Mouse (Mus musculus) right cerebral cortex, adult 18-20 months (tissue): ENCODE measurements around the gene Themis.

Source experiments
- DNase-seq: peaks from one replicate; pipeline ENCODE4 v3.0.0; 2022; ENCODE audit warnings: mixed read lengths

The Themis gene

DNA sequence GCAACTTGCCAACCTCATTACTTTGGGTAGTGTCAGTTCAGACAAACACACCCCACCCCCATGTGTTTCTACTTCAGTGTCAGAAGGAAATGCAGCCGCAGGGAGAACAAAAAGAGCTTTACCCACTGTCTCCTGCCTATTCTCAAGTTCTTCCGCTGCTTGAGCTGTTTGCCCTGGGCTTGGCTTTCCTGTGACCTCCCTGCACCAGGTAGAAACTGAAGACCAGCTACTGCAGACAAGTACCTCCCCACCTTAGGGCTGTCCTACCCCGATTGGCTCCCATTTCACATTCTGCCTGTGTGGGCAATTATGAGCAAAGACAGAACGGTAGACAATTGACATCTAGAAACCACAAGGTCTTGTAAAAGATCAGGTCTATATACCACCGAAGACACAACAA is at the start of gene Themis:
TSS of gene Themis (plus strand) at position 100 of the 400 bp plus-strand sequence.
- no peak for DNase-seq

- no peak for DNase-seq
Measured at GRCm38 (mm10) chr10:28619415-28619814, 48.7 kb upstream of the Themis start.

GRCm38 (mm10) chr10:28636096-28636495 is 32.1 kb upstream of the Themis start:
- no peak for DNase-seq

GRCm38 (mm10) chr10:28641887-28642286 is 26.3 kb upstream of the Themis start:
- DNase-seq, result no peak

DNA sequence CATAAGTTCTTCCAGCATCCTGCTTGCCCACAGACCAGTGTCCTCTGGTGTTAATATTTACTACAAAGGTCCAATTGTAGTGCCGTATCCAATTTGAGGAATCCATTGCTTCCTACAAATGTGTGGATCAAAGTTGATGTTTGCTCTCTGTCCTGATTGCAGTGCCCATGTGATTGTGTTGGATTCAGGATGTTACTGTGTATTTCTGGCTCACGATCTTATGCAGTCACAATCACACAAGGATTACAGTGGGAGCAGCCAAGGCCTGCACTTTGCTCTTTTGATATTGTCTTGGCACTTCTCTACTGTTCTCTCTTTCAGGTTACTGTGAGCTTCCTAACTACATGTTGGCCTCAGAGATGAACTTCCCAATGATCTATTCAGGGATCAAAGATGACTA is 20.3 kb upstream of the Themis start:
- no peak for DNase-seq

- DNase-seq, result no peak
Measured at GRCm38 (mm10) chr10:28649109-28649899, 18.9 kb upstream of the Themis start.

- no peak for DNase-seq
Measured at GRCm38 (mm10) chr10:28649900-28650160, 18.3 kb upstream of the Themis start.

- DNase-seq, result no peak
Measured at GRCm38 (mm10) chr10:28651910-28652309, 16.2 kb upstream of the Themis start.

- no peak for DNase-seq
Measured at GRCm38 (mm10) chr10:28654733-28655132, 13.4 kb upstream of the Themis start.

- DNase-seq, result peak; percentile 11
Measured at GRCm38 (mm10) chr10:28665141-28665540, 3.0 kb upstream of the Themis start.

- no peak for DNase-seq
Measured at GRCm38 (mm10) chr10:28673931-28674330, 5.8 kb downstream of the Themis start.

GRCm38 (mm10) chr10:28675337-28675736 is 7.2 kb downstream of the Themis start:
- DNase-seq, result no peak

DNA sequence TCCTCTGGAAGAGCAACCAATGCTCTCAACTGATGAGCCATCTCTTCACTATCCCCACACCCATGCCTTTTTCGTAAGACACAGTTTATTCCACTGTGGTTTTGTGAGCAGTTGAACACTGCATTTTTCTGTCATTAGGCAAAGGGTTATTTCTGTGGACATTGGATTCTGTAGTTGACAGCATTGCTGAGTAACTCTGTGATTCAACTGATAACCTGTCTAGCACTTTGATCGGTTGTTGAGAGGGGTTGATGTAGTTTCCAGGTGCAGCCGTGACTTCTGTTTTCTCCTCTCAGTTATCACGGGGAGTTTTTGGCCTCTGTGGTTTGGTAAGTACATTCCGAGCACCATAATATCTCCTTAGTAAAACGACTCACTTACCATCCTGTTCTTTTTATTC is 26.8 kb downstream of the Themis start:
- DNase-seq, result no peak

- DNase-seq, result no peak
Measured at GRCm38 (mm10) chr10:28696032-28696431, 27.9 kb downstream of the Themis start.

GRCm38 (mm10) chr10:28698175-28698574 is 30.0 kb downstream of the Themis start:
- DNase-seq, result no peak

DNA sequence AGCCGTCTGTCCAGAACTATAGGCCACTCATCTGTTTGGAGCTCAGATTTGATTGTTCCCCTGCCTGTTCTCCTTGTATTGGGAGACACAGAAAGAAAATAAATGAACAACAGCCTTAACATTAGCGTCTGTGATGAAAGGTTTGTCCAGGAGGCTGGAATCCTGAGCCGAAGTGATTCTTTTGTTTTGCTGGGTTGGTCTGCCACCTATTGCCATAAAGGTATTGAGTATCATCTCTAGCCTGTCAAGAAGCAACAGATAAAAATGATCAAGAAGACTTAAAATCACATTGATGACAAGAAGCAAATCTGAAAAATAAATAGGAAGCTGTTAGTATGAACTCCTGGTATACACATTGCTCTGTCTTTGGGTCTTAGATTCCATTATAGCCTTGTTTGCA is 53.7 kb downstream of the Themis start:
- no peak for DNase-seq

- no peak for DNase-seq
Measured at GRCm38 (mm10) chr10:28723266-28723665, 55.1 kb downstream of the Themis start.

GRCm38 (mm10) chr10:28730122-28730521 is 62.0 kb downstream of the Themis start:
- DNase-seq, result peak; percentile 28

GRCm38 (mm10) chr10:28737953-28738352 is 69.8 kb downstream of the Themis start:
- no peak for DNase-seq

GRCm38 (mm10) chr10:28746426-28746825 is 78.3 kb downstream of the Themis start:
- no peak for DNase-seq

GRCm38 (mm10) chr10:28753321-28753720 is 85.2 kb downstream of the Themis start:
- DNase-seq, result no peak

- DNase-seq, result peak; percentile 5
Measured at GRCm38 (mm10) chr10:28754927-28755326, 86.8 kb downstream of the Themis start.

GRCm38 (mm10) chr10:28776777-28777402 is 108.7 kb downstream of the Themis start:
- DNase-seq, result no peak

- DNase-seq, result no peak
Measured at GRCm38 (mm10) chr10:28799469-28799868, 131.3 kb downstream of the Themis start.

GRCm38 (mm10) chr10:28805160-28805559 is 137.0 kb downstream of the Themis start:
- DNase-seq, result no peak
